Mouse (Mus musculus) spleen, embryonic (tissue): ENCODE measurements around the gene Fnip1.
"Not testable (repeated sequence)": the region's sequence is repeated elsewhere in the genome, so short reads cannot be mapped to it uniquely, and the experiment has no call there.

Experiments used
- CTCF ChIA-PET: fragments of 350-600 bp; sonication (Branson Sonifier 250); formaldehyde crosslinking; loops from one replicate; lab custom pipeline; 2022; lab: Charles Lee

Fnip1 gene

DNA sequence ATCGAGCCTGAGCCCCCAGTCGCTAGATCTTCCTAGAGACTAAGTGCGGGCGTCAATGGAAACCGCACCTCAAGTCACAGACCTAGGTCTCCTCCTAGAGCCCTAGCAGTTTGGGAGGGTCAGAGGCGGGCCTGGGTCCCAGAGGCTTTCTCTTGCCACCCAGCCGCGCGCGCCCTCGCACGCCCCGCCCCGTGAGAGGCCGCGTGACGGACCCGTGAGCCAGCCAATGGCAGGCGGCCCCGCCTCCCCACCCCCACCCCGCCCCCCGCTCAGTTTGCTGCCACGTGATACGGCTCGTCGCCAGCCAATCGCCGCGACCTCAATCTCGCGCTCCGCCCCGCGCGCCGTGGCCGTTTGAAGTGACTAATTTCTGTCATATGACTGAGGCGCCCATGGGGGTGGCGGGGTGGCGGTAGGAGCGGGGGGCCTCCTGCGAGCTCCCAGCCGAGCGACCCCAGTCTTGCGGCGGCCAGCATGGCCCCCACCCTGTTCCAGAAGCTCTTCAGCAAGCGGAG, at the start of gene Fnip1:
Gene Fnip1 (plus strand): TSS at position 377 of the 515 bp plus-strand sequence.
- CTCF ChIA-PET = interaction anchor here (0.6 to 0.7 kb wide), 3 partner anchors 25 to 279 kb away, joined by 4 to 7 read pairs (median 6); no protein-coding TSS in a partner anchor

DNA sequence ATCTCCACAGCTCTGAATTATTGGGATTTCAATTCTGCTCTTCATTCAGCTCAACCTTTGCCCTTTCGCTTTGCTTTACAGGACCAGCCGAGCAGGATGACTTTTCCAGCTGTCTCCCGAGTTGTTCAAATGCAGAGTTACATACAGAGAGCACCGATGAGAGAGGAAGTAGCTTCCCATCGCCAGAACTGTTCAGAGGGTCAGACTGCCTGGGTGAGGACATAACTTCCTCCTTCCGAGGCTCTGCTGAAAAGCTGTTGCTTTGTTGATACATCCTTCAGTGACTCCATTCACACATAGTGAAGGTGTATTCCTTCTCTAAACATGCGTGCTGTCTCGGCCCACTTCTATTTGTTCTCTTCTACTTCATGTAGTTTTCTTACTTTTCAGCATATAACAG, 47.6 kb upstream of the Fnip1 start:
- CTCF ChIA-PET = no interaction called here

DNA sequence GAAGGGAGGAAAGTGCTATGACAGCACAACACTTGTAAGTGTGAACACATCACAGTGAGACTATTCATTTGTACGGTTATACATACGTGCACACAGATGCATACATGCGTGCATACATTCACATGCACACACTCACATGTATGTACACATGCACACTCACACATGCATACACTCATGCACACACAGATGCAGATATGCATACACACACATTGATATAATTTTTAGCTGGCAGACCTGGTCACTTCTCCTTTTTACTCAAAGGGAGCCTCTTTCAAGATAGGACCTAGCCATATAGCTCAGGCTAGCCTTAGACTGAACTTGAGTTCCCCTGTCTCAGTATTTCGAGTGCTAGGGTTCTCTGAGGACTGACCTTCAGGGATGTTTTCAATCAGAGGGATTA, 46.7 kb upstream of the Fnip1 start:
- CTCF ChIA-PET = no interaction called here

DNA sequence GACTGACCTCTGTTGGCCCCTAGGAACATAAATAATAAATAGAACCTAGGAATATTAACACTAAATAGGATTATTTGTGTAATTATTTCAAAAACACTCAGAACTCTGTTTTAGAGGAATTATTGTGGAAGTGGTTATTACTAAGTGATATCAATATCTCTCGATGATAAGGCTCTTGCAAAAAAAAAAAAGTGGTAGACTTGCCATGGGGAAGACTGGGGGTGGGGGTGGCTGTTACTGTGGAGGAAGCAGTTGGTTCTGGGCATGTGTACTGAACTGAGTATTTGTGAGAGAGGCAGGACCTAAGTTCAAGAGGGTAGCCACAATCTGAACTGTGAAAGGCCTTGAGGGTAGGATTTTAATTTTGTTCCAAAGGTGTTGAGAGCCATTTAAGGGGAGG, 41.3 kb upstream of the Fnip1 start:
- CTCF ChIA-PET = no interaction called here

DNA sequence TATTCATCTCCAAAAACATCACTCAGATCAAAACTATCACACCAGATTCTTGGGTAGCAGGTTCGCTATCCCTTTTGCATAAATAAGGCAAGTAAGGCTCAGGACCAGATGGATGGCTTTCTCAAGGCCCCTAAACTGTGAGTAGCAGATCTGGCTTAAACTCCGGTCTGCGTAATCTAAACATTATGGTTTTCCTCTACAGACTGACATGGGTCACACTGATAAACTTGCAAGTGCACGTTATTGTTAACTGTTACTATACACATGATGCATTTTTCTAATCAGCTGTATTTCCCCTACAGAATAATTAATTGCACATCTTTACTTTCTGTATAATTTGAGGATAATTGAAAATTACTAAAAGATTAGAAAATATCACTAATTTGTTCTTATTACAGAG, 39.9 kb upstream of the Fnip1 start:
- CTCF ChIA-PET = no interaction called here

DNA sequence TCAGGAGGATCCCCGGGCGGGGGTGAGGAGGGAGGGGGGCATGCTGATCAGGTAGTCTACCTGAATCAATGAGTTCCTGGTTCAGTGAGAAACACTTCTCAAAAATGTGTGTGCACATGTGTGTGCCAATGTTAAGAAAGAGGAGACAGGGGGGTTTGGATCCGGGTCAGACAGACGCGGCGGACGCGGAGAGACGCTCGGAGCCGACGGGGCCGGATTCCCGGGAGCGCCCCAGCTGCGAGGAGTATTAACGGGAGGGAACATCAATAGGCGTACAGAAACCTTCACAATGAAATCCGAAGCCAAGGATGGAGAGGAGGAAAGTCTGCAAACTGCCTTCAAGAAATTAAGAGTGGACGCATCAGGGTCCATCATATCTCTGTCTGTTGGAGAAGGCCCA, 37.2 kb upstream of the Fnip1 start:
- CTCF ChIA-PET = not testable (repeated sequence)

DNA sequence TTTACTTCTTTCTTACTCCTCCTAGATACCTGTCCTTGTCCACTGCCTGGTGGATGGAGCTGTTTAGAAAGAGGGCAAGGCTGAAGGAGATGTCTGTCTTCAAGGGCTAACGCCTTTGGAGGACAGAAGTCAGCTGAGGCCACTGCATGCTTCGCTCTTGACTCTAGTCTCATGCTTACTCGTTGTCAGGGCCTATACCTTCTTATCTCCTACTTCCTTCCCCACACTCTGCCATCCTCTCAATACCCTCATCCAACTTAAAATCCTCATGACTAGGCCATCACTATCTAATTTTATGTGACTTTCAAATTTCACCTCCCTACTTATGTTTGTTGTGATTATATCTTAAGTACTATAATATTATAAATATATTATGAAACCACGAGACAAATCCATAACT, 33.1 kb upstream of the Fnip1 start:
- CTCF ChIA-PET = no interaction called here

DNA sequence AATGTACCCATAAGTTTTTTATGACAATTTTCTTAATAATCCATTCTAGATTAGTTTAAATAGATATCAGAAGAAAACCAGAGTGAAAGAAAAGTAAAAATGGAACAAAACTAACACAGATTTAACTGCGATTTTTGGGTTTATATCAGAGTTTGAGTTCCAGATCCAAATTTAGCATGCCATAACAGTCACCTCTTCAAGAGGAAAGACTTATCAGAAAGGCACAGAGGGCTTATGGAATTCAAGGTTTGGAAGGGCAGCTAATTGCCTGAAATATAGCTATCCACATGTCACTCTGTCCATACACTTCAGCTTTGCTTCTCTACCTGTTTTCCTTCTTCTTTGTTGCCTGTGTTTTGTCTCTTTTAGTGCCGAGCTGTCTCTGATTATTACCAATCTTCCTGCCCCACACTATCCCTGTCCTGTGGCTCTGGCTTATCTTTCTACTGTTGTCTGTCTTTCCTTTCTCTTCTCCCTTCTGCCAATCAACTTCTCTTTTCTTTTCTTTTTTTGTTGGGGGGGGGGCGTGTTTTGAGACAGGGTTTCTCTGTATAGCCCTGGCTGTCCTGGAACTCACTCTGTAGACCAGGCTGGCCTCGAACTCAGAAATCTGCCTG, 31.0 kb upstream of the Fnip1 start:
- CTCF ChIA-PET = no interaction called here

DNA sequence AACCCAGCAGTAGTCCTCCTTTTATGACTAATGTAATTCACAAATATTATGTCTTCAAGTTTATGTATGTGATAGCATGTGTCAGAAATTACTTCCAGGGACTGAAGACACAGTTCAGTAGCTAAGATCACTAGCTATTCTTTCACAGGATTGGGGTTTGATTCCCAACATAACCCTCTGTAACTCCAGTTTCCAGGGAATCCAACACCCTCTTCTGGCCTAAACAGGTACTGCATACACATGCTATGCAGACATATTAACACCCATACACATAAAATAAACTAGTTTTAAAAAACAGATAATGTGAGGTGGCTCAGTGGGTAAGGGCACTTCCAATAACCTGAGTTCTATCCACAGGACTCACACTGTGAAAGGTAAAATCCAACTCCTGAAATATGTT, 27.4 kb upstream of the Fnip1 start:
- CTCF ChIA-PET = no interaction called here

DNA sequence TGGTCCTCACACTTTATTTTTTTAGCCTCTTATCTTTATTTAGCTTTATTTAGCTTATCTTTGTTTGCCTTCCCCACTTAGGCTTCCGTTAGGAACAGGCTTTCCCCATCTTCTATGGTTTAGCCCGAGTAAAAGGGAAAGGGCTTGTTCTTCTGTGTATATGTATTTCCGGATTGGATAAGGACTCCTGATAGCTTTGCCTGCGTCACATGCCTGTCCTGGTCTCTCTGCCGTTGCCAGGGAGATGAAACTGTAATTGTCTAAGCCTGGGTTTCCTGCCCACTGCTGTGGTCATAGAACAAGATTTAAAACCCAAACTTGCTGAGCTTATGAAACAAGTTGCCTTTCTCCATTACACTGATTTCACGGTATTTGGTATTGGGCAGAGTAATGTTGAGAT, 25.0 kb upstream of the Fnip1 start:
- CTCF ChIA-PET = no interaction called here

DNA sequence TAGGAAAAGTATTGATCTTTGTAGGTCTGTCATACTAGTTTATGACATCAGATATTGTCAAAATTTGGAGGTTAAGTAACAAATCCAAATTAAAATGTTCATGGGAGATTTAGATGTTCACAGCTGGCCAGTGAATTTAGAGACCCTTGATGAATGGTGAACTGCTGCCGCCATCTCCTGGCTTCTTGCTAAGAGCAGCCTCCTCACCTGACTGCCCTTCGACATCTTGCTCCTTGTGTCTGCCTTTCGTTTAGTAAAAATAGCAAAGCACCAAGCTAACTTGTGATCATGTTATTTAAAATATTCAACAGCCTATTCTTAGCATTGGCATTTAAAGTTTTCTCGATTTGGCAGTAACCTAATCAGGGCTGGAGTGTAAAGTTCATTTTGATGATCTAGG, 15.0 kb upstream of the Fnip1 start:
- CTCF ChIA-PET = no interaction called here

DNA sequence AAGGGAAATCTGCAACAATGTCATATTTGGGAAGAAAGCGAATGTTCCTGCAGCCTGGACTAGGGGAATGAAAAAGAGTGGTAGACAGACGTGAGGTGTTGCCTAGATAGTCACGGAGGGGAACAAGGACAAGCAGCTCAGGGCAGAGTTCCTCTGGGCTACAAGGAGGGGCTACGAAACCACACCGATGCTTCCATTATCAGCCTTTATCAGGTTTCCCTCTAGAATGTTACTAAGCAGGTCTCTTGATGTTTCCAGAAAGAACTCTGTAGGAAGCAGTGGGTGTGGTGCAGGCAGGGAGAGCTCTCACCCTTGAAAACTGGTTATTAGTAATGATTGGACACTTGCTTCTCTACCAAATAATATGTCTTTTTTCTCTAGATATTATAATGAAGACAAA, 11.7 kb upstream of the Fnip1 start:
- CTCF ChIA-PET = no interaction called here

DNA sequence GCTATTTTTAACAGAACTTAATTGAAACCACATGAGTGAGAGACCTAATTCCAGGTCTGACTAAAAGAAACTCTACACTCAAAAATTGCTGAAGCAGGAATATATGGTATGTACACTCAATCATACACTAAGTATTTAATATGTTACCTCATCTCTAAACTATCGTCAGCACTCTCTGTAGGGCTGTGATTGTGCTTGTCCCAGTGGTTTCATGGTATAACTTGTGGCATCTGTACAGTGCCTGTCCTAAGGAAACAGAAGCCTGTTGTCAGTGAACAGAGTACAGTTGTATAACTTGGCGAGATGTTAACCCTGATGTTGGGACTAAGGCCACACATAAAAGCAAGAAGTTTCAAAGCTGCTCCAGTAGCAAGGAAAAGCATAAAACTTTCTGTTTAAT, 10.9 kb upstream of the Fnip1 start:
- CTCF ChIA-PET = no interaction called here

DNA sequence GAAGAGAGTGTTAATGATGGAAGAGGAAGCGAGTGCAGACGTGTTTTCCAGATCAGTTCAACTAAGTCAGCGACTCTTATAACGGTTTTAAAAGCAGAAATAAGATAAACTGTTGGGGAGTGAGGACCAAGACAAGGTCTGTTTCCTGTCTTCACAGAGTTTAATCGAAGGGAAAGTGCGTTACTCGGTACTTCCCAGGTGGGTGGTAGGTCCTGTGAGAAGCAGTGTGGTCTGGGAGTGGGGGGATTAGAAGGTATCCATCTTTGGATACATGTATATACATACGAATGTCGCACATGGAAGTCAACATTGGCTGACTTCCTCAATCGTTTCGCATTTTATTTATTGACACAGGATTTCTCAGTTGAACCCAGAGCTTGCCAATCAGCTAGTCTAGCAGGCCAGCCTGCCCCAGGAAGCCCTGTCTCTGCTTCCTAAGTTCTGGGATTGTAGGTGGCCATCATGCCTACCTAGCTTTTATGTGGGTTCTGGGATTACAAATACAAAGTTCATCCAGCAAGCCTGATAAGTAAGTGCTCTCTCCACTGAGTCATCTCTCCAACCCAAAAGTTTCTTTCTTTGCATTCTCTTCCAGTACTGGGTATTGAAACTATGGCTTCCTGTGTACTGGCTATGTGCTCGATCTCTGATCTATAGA, 10.2 kb upstream of the Fnip1 start:
- CTCF ChIA-PET = interaction anchor here (0.6 kb wide), 1 partner anchor 21 kb away, joined by 3 read pairs; no protein-coding TSS in a partner anchor

DNA sequence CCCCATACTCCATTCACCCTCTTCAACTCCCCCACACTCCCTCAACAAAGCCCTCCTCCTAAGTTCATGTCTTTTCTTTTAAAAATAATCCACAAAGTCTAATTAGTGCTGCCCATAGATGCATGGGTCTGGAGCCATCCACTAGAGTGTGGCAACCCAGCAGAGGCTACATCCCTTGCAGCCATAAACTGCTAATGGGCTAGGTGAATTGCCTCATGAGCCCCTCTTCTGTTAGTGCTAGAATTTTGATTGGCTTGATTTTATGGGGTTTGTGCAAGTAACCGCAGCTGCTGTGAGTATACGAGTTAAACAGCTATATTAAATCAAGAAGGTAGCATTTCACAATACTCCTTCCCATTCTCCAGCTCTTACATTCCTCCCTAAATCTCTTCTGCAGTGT, 8.8 kb upstream of the Fnip1 start:
- CTCF ChIA-PET = interaction anchor here (0.7 kb wide), 1 partner anchor 79 kb away, joined by 3 read pairs; no protein-coding TSS in a partner anchor

DNA sequence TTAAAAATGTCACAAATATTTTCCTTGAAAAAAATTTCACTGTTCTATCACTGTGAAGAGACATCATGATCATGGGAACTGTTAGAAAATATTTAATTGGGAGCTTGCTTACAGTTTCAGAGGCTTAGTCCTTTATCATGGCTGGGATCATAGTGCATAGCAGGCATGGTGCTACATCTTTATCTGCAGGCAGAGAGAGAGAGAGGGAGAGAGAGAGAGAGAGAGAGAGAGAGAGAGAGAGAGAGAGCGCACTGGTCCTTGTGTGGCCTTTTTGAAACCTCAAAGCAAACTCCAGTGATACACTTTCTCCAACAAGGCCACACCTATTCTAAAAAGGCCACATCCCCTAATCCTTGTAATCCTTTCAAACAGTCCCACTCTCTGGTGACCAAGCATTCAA, 2.2 kb upstream of the Fnip1 start:
- CTCF ChIA-PET = no interaction called here

DNA sequence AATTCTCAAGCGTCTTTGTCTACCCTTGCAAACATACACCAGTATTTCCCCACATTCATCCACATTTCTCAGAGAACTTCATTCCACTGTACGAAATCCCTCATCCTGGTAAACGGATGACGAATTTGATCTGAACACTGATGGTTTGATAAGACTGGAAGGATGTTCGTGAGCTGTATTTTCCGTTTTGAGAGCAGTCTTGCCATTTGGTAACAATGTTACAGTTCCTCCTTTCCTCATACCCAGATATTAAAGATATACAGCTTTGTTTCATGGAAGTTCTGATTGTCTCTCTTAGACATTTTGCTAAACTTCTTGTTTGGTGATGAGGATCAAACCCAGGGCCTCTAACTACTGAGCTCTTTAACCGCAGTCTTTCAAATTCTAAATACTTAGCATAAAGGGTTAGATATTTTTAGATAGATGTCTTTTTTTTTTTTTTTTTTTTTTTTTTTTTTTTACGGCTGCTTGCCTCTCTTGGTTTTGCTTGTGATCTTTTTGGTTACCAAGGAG, 633 bp upstream of the Fnip1 start:
- CTCF ChIA-PET = interaction anchor here (0.6 to 0.7 kb wide), 3 partner anchors 26 to 280 kb away, joined by 4 to 7 read pairs (median 6); no protein-coding TSS in a partner anchor

DNA sequence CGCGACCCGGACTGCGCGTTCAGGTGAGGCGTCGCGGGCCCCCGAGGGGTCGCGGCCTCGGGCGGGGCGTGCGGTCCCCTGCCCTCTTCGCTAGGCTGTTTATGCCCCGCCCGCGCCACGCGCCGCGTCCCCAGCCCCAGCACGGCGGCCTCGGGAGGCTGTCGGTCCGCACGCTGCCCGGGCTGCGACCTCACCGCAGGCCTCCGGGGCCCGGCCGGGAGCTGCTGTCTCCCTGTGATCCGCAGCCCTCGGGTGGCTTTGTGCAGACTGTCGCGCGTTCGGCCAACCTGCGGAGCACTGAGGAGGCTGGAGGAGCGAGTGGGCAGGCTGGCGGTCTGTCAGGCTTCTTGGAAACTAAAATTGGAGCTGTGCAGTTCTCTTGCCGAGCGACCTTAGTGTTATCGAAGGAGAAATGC, 375 bp downstream of the Fnip1 start:
- CTCF ChIA-PET = no interaction called here

DNA sequence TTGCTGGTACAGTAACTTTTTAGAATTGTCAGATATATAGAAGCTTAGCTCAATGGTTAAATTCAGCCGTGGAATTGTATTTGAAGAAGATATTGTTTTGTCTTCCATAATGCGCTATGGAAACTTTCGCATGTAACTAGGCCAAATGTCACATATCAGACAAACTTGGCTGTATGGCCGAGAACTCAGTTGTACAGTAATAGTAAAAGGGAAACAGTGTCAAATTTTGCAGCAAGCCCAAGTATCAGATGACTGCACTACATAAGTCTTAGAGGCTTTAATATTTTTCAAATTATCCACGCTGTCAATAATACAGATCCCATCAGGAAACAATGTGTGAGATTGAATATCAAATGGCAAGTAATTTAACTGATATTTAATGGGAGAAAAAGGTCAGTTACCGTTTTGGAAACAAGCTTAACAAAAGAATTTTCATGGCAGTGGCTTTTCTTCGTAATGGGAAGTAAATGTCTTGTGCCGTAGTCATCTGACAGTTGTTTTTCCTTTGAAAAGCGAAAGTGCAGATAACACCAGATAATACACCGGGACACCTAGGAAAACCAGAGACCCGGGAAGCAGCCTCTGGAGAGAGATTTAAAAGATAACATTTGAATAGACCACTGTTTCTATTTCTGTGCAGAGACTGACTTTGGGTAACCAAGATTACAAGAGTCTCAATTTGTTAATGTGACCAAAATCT, 1.1 kb downstream of the Fnip1 start:
- CTCF ChIA-PET = no interaction called here

DNA sequence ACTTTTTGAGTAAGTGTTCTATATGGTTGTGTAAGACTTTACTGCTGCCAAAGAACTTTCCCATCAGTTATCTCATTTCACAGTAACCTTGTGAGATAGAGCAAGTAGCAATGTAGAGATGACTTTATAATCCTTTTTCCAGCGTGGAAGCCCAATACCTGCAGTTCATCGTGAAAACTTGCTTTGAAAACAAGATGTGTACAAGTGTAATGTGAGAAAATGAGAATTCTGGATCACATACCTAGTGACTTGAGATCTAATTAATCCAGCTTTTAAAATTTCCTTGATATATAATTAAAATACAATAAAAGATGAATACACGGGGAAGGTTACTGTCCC, 1.7 kb downstream of the Fnip1 start:
- CTCF ChIA-PET = no interaction called here

DNA sequence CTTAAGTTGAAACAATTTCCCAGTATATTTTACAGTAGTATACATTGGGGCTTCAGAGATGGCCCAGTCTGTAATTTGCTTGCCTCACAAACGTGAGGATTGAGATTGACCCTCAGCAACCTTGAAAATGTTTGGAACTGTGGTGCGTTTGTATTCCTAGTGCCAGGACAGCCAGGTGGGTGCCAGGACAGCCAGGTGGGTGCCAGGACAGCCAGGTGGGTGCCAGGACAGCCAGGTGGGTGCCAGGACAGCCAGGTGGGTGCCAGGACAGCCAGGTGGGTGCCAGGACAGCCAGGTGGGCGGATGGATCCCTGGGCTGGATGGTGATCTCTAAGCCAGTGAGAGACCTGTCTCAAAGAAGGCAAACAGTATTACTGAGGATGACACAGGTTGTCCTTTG, 12.8 kb downstream of the Fnip1 start:
- CTCF ChIA-PET = not testable (repeated sequence)

DNA sequence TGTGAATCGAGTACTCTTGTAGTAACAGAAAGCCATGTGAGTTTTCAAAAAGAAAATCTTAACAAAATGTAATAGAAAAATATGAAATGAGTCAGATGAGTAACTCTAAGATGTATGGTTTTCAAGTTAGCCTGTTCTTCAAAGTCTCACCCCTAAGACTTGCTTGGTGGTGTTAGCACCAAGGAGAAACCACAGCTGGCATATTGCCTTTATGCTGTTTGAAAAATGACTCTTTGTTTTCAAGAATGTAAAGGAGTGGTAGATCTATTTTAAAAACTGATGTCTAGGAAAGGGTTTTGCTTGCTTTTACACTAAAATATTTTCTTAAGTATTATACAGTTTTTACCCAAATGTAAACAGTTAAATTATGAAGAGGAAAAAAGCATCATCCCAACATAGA, 16.5 kb downstream of the Fnip1 start:
- CTCF ChIA-PET = no interaction called here
